18 mouse cellular contexts compared by ENCODE assay signal in genomic region chr5:35091636-35092035, GRCm38 (mm10).
"Had no signal": no experiment of that assay in that cellular context is flagged by ENCODE, and none has a peak within 500 bp of the region (broad histone marks: within the 10 kb centered on the region; RNA-seq: fewer than 3 reads in every experiment).

No protein-coding gene starts in this region.

- H3K27ac ChIP-seq: midbrain, embryonic 10.5 days; midbrain, embryonic 13.5 days; neural tube, embryonic 13.5 days; neural tube, embryonic 15.5 days had no signal

- H3K27me3 ChIP-seq: midbrain, embryonic 13.5 days; neural tube, embryonic 13.5 days; neural tube, embryonic 15.5 days had no signal

- H3K9ac ChIP-seq: lung, embryonic 14.5 days; midbrain, embryonic 13.5 days; neural tube, embryonic 13.5 days; neural tube, embryonic 15.5 days had no signal

- H3K4me1 ChIP-seq: midbrain, embryonic 10.5 days; midbrain, embryonic 13.5 days; neural tube, embryonic 13.5 days; neural tube, embryonic 15.5 days had no signal

- H3K4me3 ChIP-seq: midbrain, embryonic 10.5 days; midbrain, embryonic 13.5 days; myocyte; neural tube, embryonic 13.5 days; neural tube, embryonic 15.5 days had no signal

- H3K4me2 ChIP-seq: lung, embryonic 14.5 days; midbrain, embryonic 13.5 days; neural tube, embryonic 13.5 days; neural tube, embryonic 15.5 days had no signal

- ATAC-seq: midbrain, embryonic 13.5 days; midbrain, embryonic 16.5 days had no signal

- H3K9me3 ChIP-seq: midbrain, embryonic 10.5 days; midbrain, embryonic 13.5 days; neural tube, embryonic 13.5 days; neural tube, embryonic 15.5 days had no signal

- DNase-seq: lung, adult 18-20 months; lung, embryonic 14.5 days; lung, postnatal 10 days; lung, postnatal 4 days; retina, postnatal 1 day; right cerebral cortex, adult 18-20 months; right cerebral cortex, postnatal 25 days; right cerebral cortex, postnatal 4 days; spleen, adult 18-20 months; thymus, adult 18-20 months; thymus, postnatal 14 days; thymus, postnatal 36 days had no signal
